Mouse (Mus musculus) megakaryocyte, embryonic 14.5 days (primary cell): ENCODE data around the gene Ube2j2.

Source experiments
- FLI1 ChIP-seq: IDR thresholded peaks from 2 replicates; pipeline ENCODE4 v1.6.1; 2012; ENCODE audit warnings: low read length, inconsistent platforms, mixed read lengths
- GATA1 ChIP-seq: IDR thresholded peaks from 3 replicates; pipeline ENCODE4 v1.6.1; 2012; ENCODE audit warnings: mixed read lengths, low read length, inconsistent platforms, borderline replicate concordance

DNA sequence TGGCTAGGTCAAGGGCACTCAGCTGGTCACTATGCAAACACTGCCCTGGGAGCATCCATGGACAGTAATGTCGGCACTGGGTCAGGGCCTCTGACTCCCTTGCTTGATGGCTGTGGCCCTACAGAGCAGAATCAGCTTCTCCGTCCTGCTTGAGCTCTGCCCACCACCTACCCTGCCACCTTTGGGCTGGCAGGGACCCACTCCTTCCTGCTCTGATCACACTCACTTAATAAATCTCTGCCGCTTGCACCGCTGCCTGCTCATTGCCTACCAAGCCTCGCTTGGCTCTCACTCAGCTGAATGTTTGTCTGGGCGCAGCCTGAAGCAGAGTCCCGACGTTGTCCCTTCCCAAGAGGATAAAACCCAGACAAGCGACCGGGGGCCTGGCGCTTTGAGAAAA, 36.6 kb upstream of the Ube2j2 start:
- TF ChIP-seq FLI1 (no peak), GATA1 (no peak)
